Mouse (Mus musculus): ENCODE measurements at regions not wholly inside any gene's neighbourhood (a gene's known extent, or its start where the extent isn't known, plus 50 kb on each side); places are given as distances from the start of the nearest gene placed in this dataset.
A peak's percentile ranks its signal among the peaks of the same experiment; 100 is the strongest.

GRCm38 (mm10) chr4:125266212-125266611, 138.6 kb upstream of the Zc3h12a start:
- no peak for DNase-seq (ENCODE audit: low read depth)

- peak; percentile 23 for DNase-seq (ENCODE audit: low read depth)
These were observed 137.9 kb upstream of the Zc3h12a start for GRCm38 (mm10) chr4:125265575-125265974.

- DNase-seq (ENCODE audit: low read depth) = no peak
These were observed 137.4 kb upstream of the Zc3h12a start for GRCm38 (mm10) chr4:125265065-125265464.

- DNase-seq (ENCODE audit: low read depth) = no peak
These were observed 133.9 kb upstream of the Zc3h12a start for GRCm38 (mm10) chr4:125261547-125261946.

GRCm38 (mm10) chr4:125259306-125259705, 131.7 kb upstream of the Zc3h12a start:
- no peak for DNase-seq (ENCODE audit: low read depth)

DNA sequence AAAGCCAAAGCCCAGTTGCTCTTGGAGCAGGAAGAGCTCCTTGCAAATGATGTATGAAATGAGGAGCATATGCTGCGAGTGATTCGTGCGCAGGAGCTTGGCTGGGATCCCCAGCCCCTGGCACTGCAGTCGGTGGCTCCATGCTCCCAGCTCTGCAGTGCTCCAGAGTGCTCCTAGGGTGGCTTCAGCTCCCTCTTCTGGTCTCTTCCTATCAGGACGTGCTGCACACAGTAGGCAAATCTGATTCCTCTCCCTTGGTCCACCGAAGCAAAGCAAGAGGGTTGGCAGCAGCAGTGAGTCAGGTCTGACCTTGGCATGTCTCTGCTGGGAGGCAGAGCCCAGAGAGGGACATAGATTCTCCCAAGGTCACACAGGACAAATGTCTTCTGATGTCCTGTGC, 130.3 kb upstream of the Zc3h12a start:
- DNase-seq (ENCODE audit: low read depth) = no peak

GRCm38 (mm10) chr4:125253161-125253560, 125.5 kb upstream of the Zc3h12a start:
- no peak for DNase-seq (ENCODE audit: low read depth)

DNA sequence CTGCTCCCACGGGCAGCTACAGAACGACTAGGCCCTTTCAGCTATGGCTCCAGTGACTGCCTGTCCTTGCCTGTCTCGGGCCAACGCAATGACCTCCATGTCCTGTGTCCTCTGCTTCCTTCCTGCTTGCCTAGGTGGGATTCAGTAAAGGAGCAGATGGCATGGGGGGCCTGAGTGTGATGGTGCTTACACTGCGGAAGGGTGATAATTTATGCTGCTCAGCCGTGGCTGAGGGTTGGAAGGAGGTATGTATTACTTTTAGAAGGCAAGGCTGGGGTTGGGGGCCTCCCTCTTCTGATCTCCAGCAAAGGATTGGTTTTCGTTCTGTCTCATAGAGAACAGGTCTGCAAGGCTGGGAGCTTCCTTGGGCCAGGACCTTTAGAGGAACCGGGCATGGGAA, 124.6 kb upstream of the Zc3h12a start:
- no peak for DNase-seq (ENCODE audit: low read depth)

DNA sequence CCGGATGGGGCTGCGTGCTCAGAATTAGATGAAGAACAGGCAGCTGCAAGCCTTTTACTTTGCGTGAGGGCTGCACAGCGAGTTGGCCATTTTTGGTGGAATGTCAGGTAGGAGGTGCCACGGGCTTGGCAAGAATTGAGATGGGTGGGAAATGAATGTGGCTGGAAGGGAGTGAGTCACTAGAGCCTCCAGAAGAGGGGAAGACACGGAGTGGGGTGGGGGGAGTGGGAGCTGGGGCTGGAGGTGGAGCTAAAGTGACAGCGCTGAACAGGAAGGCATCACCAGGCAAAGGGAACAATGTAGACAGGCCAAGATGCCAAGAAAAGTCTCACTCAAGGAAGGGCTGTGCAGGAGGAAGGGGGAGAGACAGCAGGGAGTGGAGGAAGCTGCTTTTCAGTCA, 121.4 kb upstream of the Zc3h12a start:
- DNase-seq (ENCODE audit: low read depth) = no peak

GRCm38 (mm10) chr4:125246171-125246570, 118.5 kb upstream of the Zc3h12a start:
- no peak for DNase-seq (ENCODE audit: low read depth)

- DNase-seq (ENCODE audit: low read depth) = no peak
These were observed 114.9 kb upstream of the Zc3h12a start for GRCm38 (mm10) chr4:125242512-125242911.

- DNase-seq (ENCODE audit: low read depth) = no peak
These were observed 114.1 kb upstream of the Zc3h12a start for GRCm38 (mm10) chr4:125241577-125242262.

DNA sequence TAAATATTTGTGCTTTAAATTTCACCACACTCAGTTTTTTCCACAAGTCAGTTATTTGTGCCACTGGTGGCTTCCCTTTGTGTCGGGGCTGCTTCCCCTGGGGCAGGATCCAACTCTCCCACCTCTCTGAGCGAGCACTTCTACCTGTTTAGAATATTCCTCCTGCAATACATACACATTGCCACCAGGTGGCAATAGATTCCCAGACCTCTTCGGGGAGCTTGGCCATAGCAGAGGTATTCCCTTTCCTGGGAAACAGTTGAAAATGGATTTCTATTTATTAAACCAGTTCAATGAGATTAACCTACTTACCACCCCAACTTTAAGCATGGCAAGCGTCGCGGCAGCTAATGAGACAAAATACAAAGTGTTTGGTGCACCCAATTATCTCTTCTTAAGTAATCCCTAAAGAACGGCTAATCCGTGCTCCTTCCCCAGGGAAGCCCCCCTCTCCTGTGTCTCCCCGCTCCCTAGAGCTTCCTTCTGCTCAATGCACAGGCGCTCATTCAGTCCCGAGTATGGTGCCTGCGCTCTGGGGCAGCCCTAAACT, 104.1 kb upstream of the Zc3h12a start:
- DNase-seq (ENCODE audit: low read depth) = no peak

GRCm38 (mm10) chr4:125227194-125227593, 99.6 kb upstream of the Zc3h12a start:
- DNase-seq (ENCODE audit: low read depth) = no peak

DNA sequence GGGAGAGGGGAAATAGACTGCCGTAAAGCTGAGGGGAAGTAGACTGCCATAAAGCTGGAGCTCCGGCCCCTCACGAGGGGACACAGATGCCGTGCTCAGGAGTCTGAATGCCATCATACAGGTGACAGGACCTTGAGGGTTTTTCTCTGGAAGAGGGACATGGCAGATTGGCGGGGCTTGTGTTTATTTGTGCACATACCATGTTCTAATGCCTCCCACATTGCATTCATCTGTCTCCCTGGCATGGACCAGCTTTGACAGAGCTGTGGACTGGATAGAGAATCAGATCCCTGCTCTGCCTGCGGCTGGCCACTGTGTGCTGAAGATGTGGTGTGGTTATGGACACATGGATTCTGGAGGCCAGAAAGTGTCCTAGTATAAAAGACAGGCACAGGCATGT, 95.3 kb upstream of the Zc3h12a start:
- DNase-seq (ENCODE audit: low read depth) = no peak

DNA sequence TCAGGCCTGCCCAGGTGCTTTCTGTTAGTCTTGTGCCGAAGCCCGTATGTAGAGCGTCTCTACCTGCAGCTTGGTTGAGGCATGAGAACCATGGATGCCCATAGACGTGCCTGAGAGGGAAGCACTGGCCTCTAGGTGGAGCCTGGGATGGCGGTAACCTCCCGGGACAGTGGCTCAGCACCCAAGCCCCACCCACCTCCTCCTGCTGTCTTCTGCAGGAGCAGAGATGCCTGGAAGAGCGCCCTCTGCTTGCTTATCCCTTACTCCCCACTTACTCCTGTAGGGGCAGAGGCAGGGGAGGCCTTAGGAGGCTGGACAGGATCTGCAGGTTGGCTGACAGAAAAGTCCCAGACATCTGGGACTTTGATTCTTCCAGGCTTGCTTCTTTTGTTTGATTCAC, 92.7 kb upstream of the Zc3h12a start:
- DNase-seq (ENCODE audit: low read depth) = no peak

DNA sequence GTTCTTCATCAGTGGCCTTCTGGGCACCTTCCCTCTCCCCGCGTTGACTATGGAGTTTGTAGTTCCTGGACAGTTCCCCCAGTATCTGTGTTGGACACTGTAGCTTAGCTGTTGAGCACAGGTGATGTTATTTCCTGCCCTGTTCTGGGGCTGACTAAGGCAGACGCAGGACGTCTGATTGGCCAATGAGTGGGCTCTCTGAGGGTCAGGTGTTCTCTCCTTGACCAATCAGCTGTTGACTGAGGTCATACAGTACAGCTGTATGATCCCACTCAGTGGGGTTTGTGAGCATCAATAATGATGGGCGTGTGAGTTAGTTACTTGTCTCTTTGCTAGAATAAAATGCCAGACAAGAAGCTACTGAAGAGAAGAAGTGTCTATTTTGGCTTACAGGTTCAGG, 91.6 kb upstream of the Zc3h12a start:
- no peak for DNase-seq (ENCODE audit: low read depth)

DNA sequence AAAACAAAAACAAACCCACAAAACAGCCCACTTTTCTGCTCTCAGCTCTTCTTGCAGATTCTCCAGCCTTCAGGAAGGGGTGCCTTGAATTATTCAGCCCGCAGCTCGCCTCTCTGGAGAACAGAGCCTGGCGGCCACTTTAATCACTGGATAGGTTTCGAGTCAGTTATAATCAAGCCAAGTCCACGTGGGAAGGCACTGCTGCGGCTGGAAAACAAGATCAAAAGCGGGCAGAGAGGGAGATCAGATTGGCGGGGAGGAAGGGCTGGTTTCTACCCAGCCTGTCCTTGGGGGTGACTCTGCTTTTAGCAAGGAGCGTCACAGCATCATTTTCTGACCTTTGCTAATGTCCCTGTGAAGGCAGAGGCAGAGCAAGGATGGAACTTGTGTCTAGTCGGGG, 86.7 kb upstream of the Zc3h12a start:
- DNase-seq (ENCODE audit: low read depth) = no peak

GRCm38 (mm10) chr4:125212176-125212530, 84.5 kb upstream of the Zc3h12a start:
- no peak for DNase-seq (ENCODE audit: low read depth)

GRCm38 (mm10) chr4:125211459-125212175, 84.0 kb upstream of the Zc3h12a start:
- DNase-seq (ENCODE audit: low read depth) = no peak

- no peak for DNase-seq (ENCODE audit: low read depth)
These were observed 83.1 kb upstream of the Zc3h12a start for GRCm38 (mm10) chr4:125210719-125211118.

DNA sequence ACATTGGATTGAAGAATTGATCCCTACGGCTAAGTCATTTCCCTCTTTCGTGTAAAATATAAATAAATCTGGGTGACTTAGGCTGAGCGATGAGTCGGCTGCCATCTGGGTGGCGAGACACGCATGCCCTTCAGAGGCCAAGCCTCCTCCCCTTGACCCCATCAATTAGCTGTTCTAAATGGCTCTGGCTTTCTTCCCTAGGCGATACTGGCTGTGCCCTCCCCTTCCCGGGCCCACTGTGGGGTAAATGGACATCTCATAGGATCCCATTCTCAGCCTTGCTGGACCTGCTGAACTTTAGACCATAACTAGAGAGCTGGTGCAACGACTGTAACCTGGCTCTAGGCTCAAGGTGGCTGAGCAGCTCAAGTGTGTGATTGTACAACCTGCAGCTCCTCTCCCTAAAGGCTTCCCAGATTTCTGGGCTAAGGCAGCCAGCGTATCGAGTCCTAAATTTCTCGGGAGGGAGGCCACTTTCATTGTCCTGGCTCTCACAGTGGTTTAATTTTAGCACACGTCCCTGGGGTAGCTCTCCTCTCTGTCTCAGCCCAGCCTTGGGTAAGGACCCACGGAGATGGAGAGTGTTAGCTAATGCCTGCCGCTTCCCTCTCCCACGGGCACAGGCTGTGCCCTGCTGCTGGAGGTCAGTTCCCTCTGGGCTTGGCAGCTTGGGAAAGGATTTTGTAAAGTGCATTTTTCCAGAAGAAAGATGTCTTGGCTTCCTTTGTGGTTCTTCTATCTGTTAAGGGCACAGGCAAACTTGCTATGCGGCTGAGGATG, 80.7 kb upstream of the Zc3h12a start:
- no peak for DNase-seq (ENCODE audit: low read depth)

DNA sequence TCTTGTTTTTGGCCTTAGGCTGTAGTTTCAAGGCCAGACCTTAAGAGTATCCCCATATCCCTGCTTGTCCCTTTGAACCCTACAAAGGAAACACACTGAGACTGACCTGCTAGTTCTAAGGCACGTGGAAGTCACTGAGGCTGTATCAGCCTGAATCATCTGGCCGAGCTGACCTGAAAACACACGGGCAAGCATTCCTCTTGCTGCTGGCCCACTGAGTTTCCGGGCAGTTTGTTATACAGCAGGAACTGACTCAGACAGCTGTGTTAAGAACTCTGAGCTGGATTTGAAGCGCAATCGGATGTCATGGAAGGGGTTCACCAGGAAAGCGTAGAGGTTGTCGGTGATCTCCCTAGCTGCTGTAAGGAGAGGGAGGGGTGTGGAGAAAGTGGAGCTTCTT, 75.9 kb upstream of the Zc3h12a start:
- no peak for DNase-seq (ENCODE audit: low read depth)

All from c-Kit-positive CD71-negative TER-119-negative erythroid progenitor cells, embryonic 14.5 days (primary cell).